Mouse (Mus musculus) heart, embryonic 11.5 days (tissue): ENCODE measurements around the gene Gm45062. TPM values are rescaled to one million over a fixed set of nuclear protein-coding genes. Genes with fewer than 3 reads are reported as not detected.

Source experiments
- ATAC-seq: fragments of 200-750 bp; cut with Nextera tagmentation; replicated peaks from 2 replicates; pipeline ENCODE4 v1.8.0; 2017; ENCODE audit warnings: moderate library complexity; ENCODE audit not compliant: insufficient number of reproducible peaks, low FRiP score, low TSS enrichment
- H3K27ac ChIP-seq: fragments of 300-500 bp; sonication (generic); 2 replicates; pipeline ENCODE4 v1.5.1; 2014; ENCODE audit warnings: mild to moderate bottlenecking, low read depth, low read length
- H3K27me3 ChIP-seq: fragments of 300-500 bp; sonication (generic); 2 replicates; pipeline ENCODE4 v1.6.1; 2014; ENCODE audit warnings: mild to moderate bottlenecking, low read length, mixed read lengths; ENCODE audit not compliant: control insufficient read depth, insufficient read depth
- H3K36me3 ChIP-seq: fragments of 300-500 bp; sonication (generic); 2 replicates; pipeline ENCODE4 v1.6.1; 2014; ENCODE audit warnings: mild to moderate bottlenecking, low read length, moderate library complexity, mixed read lengths; ENCODE audit not compliant: control insufficient read depth, insufficient read depth
- H3K4me1 ChIP-seq: fragments of 300-500 bp; sonication (generic); 2 replicates; pipeline ENCODE4 v1.6.1; 2014; ENCODE audit warnings: low read length; ENCODE audit not compliant: control insufficient read depth, insufficient read depth
- H3K4me2 ChIP-seq: fragments of 300-500 bp; sonication (generic); 2 replicates; pipeline ENCODE4 v1.6.1; 2014; ENCODE audit warnings: mild to moderate bottlenecking, moderate library complexity
- H3K4me3 ChIP-seq: fragments of 300-500 bp; sonication (generic); 2 replicates; pipeline ENCODE4 v1.5.1; 2014; ENCODE audit warnings: low read depth, low read length
- H3K9ac ChIP-seq: fragments of 300-500 bp; sonication (generic); 2 replicates; pipeline ENCODE4 v1.6.1; 2014; ENCODE audit warnings: mild to moderate bottlenecking, low read depth, low read length, moderate library complexity
- H3K9me3 ChIP-seq: fragments of 300-500 bp; sonication (generic); replicated peaks from 2 replicates; pipeline ENCODE4 v1.6.1; 2016; ENCODE audit warnings: low read length; ENCODE audit not compliant: control insufficient read depth
- WGBS: fragments of 180-500 bp; shearing (Covaris S2); extraction: QIAGEN DNeasy Blood & Tissue Kit; methylation state at CpG from one replicate; pipeline ENCODE4 v1.1.7; 2014; ENCODE audit not compliant: insufficient replicate concordance; 5-methylcytosine and 5-hydroxymethylcytosine counted together
- polyA plus RNA-seq: library from polyadenylated mRNA; unstranded; fragments of >200 nt; fragmentation: Nextera tagmentation; extraction: Ambion mirVana; gene quantifications from 2 replicates; pipeline ENCODE4 v1.2.1, GENCODE M21; 2014

Gene Gm45062
- polyA plus RNA-seq, 1 experiment from 2014 or later, result 6.8 TPM

- no peak overlapping the region for H3K9ac ChIP-seq
- H3K4me1 ChIP-seq, result no peaks in the 10 kb centered on the region
- H3K4me3 ChIP-seq, result no peak overlapping the region
- 76% methylated on average over 9 of the region's 9 CpGs for WGBS
- no peaks in the 10 kb centered on the region for H3K9me3 ChIP-seq
- H3K36me3 ChIP-seq, result no peaks in the 10 kb centered on the region
- no peak overlapping the region for H3K27ac ChIP-seq
- no peak overlapping the region for H3K4me2 ChIP-seq
- no peak for ATAC-seq
- H3K27me3 ChIP-seq, result no peaks in the 10 kb centered on the region
Measured at GRCm38 (mm10) chr6:8336487-8337390, 77.5 kb downstream of the Gm45062 start.

GRCm38 (mm10) chr6:8339453-8339852 lies 80.2 kb downstream of the Gm45062 start:
- Histone ChIP-seq H3K4me1 (no peaks in the 10 kb centered on the region), H3K4me2 (no peak overlapping the region), H3K9ac (no peak overlapping the region), H3K36me3 (no peaks in the 10 kb centered on the region), H3K4me3 (no peak overlapping the region), H3K9me3 (no peaks in the 10 kb centered on the region), H3K27ac (no peak overlapping the region), H3K27me3 (no peaks in the 10 kb centered on the region)
- 86% methylated on average over 6 of the region's 6 CpGs for WGBS
- ATAC-seq, result no peak

GRCm38 (mm10) chr6:8343271-8343670 lies 84.0 kb downstream of the Gm45062 start:
- 75% methylated on average over 4 of the region's 4 CpGs for WGBS
- no peak for ATAC-seq

GRCm38 (mm10) chr6:8345219-8345856 lies 86.1 kb downstream of the Gm45062 start:
- ATAC-seq, result peak; percentile 90
- Histone ChIP-seq H3K27me3 (no peaks in the 10 kb centered on the region), H3K9me3 (no peaks in the 10 kb centered on the region), H3K4me3 (no peak overlapping the region), H3K9ac (no peak overlapping the region), H3K4me2 (no peak overlapping the region), H3K36me3 (no peaks in the 10 kb centered on the region), H3K27ac (no peak overlapping the region), H3K4me1 (no peaks in the 10 kb centered on the region)
- WGBS, result 70% methylated on average over 5 of the region's 5 CpGs

More at GRCm38 (mm10) chr6:8343271-8343670, 84.0 kb downstream of the Gm45062 start:
- no peak overlapping the region for H3K4me2 ChIP-seq
- no peaks in the 10 kb centered on the region for H3K9me3 ChIP-seq
- H3K36me3 ChIP-seq, result no peaks in the 10 kb centered on the region
- H3K4me1 ChIP-seq, result no peaks in the 10 kb centered on the region
- H3K4me3 ChIP-seq, result no peak overlapping the region
- no peak overlapping the region for H3K9ac ChIP-seq
- H3K27me3 ChIP-seq, result no peaks in the 10 kb centered on the region
- H3K27ac ChIP-seq, result no peak overlapping the region

- no peak overlapping the region for H3K9ac ChIP-seq
- no peaks in the 10 kb centered on the region for H3K27me3 ChIP-seq
- H3K27ac ChIP-seq, result no peak overlapping the region
- no peak overlapping the region for H3K4me3 ChIP-seq
- H3K36me3 ChIP-seq, result no peaks in the 10 kb centered on the region
- WGBS, result 77% methylated on average over 2 of the region's 2 CpGs
- H3K4me1 ChIP-seq, result no peaks in the 10 kb centered on the region
- ATAC-seq, result no peak
- H3K4me2 ChIP-seq, result no peak overlapping the region
- no peaks in the 10 kb centered on the region for H3K9me3 ChIP-seq
Measured at GRCm38 (mm10) chr6:8347154-8347553, 87.9 kb downstream of the Gm45062 start.

GRCm38 (mm10) chr6:8348344-8348743 lies 89.1 kb downstream of the Gm45062 start:
- Histone ChIP-seq H3K27ac (no peak overlapping the region), H3K27me3 (no peaks in the 10 kb centered on the region), H3K4me3 (no peak overlapping the region), H3K9me3 (no peaks in the 10 kb centered on the region), H3K4me2 (no peak overlapping the region), H3K9ac (no peak overlapping the region), H3K4me1 (no peaks in the 10 kb centered on the region), H3K36me3 (no peaks in the 10 kb centered on the region)
- ATAC-seq, result no peak
- WGBS, result 97% methylated on average over 1 of the region's 1 CpGs

GRCm38 (mm10) chr6:8349060-8349670 lies 89.9 kb downstream of the Gm45062 start:
- no peaks in the 10 kb centered on the region for H3K9me3 ChIP-seq
- ATAC-seq, result no peak
- H3K9ac ChIP-seq, result no peak overlapping the region
- no peak overlapping the region for H3K4me3 ChIP-seq
- H3K27ac ChIP-seq, result no peak overlapping the region
- no peaks in the 10 kb centered on the region for H3K36me3 ChIP-seq
- 71% methylated on average over 2 of the region's 2 CpGs for WGBS
- no peak overlapping the region for H3K4me2 ChIP-seq
- no peaks in the 10 kb centered on the region for H3K4me1 ChIP-seq
- no peaks in the 10 kb centered on the region for H3K27me3 ChIP-seq

- Histone ChIP-seq H3K9ac (no peak overlapping the region), H3K36me3 (no peaks in the 10 kb centered on the region), H3K4me2 (no peak overlapping the region), H3K4me3 (no peak overlapping the region), H3K9me3 (no peaks in the 10 kb centered on the region), H3K4me1 (no peaks in the 10 kb centered on the region), H3K27ac (no peak overlapping the region), H3K27me3 (no peaks in the 10 kb centered on the region)
- no peak for ATAC-seq
- 82% methylated on average over 2 of the region's 2 CpGs for whole genome bisulfite sequencing
Measured at GRCm38 (mm10) chr6:8351507-8351906, 92.3 kb downstream of the Gm45062 start.
